Mouse (Mus musculus) MEL (cell line): ENCODE results near the gene Ndufs1. TPM values are rescaled to one million over a fixed set of nuclear protein-coding genes. Genes with fewer than 3 reads are reported as not detected.

Experiments
- DNase-seq: peaks from one replicate; pipeline ENCODE4 v3.0.0; 2011; ENCODE audit warnings: low read depth, low spot score
- H3K27ac ChIP-seq: 2 replicates; pipeline ENCODE4 v1.5.1; 2012; ENCODE audit warnings: low read depth, mild to moderate bottlenecking, control low read depth, low read length, moderate library complexity; ENCODE audit not compliant: control insufficient read depth
- H3K27me3 ChIP-seq, 2 experiments: fragments of 150-350 bp in 1 of 2; sonication (generic) in 1 of 2; 2 replicates each; pipeline ENCODE4 v1.6.1; 2012; ENCODE audit warnings: low read length in 2 of 2, mild to moderate bottlenecking in 2 of 2, improper control_type of control experiment in 1 of 2, moderate library complexity in 1 of 2; ENCODE audit not compliant: insufficient read depth in 2 of 2, control insufficient read depth in 1 of 2
- H3K36me3 ChIP-seq, 2 experiments: 2 replicates each; pipeline ENCODE4 v1.6.1; 2012 to 2014; ENCODE audit warnings: low read length in 2 of 2, improper control_type of control experiment in 1 of 2, inconsistent platforms in 1 of 2, mild to moderate bottlenecking in 1 of 2; ENCODE audit not compliant: insufficient read depth in 2 of 2, control insufficient read depth in 1 of 2
- H3K4me1 ChIP-seq, 2 experiments: fragments of 150-350 bp in 1 of 2; sonication (generic) in 1 of 2; 2 replicates each; pipeline ENCODE4 v1.6.1; 2012; ENCODE audit warnings: low read length in 2 of 2, improper control_type of control experiment in 1 of 2, mild to moderate bottlenecking in 1 of 2; ENCODE audit not compliant: insufficient read depth in 2 of 2, control insufficient read depth in 1 of 2
- H3K4me3 ChIP-seq, 2 experiments: fragments of 150-350 bp in 1 of 2; sonication (generic) in 1 of 2; 2 replicates each; pipeline ENCODE4 v1.5.1; 2012; ENCODE audit warnings: low read depth in 2 of 2, low read length in 2 of 2, mild to moderate bottlenecking in 2 of 2, moderate library complexity in 2 of 2, control low read depth in 1 of 2, improper control_type of control experiment in 1 of 2; ENCODE audit not compliant: control insufficient read depth in 1 of 2, insufficient read depth in 1 of 2
- H3K79me2 ChIP-seq: 2 replicates; pipeline ENCODE4 v1.6.1; 2012; ENCODE audit warnings: mild to moderate bottlenecking, low read length, moderate library complexity; ENCODE audit not compliant: control insufficient read depth, poor library complexity, insufficient read depth
- H3K9ac ChIP-seq: 2 replicates; pipeline ENCODE4 v1.6.1; 2012; ENCODE audit warnings: low read depth, mild to moderate bottlenecking, control low read depth, low read length, moderate library complexity; ENCODE audit not compliant: control insufficient read depth, poor library complexity, severe bottlenecking
- H3K9me3 ChIP-seq: fragments of 150-350 bp; sonication (generic); replicated peaks from 2 replicates; pipeline ENCODE4 v1.6.1; 2012; ENCODE audit warnings: mild to moderate bottlenecking, low read length, improper control_type of control experiment, moderate library complexity; ENCODE audit not compliant: insufficient read depth
- CHD1 ChIP-seq: IDR thresholded peaks from 2 replicates; pipeline ENCODE4 v1.6.1; 2012; ENCODE audit warnings: low read depth, mild to moderate bottlenecking, inconsistent platforms, low read length, improper control_type of control experiment
- CHD2 ChIP-seq: IDR thresholded peaks from 2 replicates; pipeline ENCODE4 v1.6.1; 2011; ENCODE audit warnings: low read length, improper control_type of control experiment
- E2F4 ChIP-seq: IDR thresholded peaks from 2 replicates; pipeline ENCODE4 v1.6.1; 2011; ENCODE audit warnings: low read depth, low read length, improper control_type of control experiment, borderline replicate concordance
- EP300 ChIP-seq, 2 experiments: IDR thresholded peaks; 2 replicates each; pipeline ENCODE4 v1.6.1; 2011; ENCODE audit warnings: improper control_type of control experiment in 2 of 2, low read length in 2 of 2, low read depth in 1 of 2, mild to moderate bottlenecking in 1 of 2
- GABPA ChIP-seq: IDR thresholded peaks from 2 replicates; pipeline ENCODE4 v1.6.1; 2012; ENCODE audit warnings: low read depth, mild to moderate bottlenecking, inconsistent platforms, low read length, improper control_type of control experiment, moderate library complexity
- HCFC1 ChIP-seq: IDR thresholded peaks from 2 replicates; pipeline ENCODE4 v1.6.1; 2012; ENCODE audit warnings: low read depth, mild to moderate bottlenecking, inconsistent platforms, low read length, improper control_type of control experiment, moderate library complexity
- JUND ChIP-seq: IDR thresholded peaks from 2 replicates; pipeline ENCODE4 v1.6.1; 2011; ENCODE audit warnings: low read depth, mild to moderate bottlenecking, improper control_type of control experiment, low read length
- KAT2A ChIP-seq: conservative IDR thresholded peaks from 2 replicates; pipeline ENCODE4 v1.6.1; 2012; ENCODE audit warnings: low read depth, low read length, improper control_type of control experiment, inconsistent platforms
- MAFK ChIP-seq: IDR thresholded peaks from 2 replicates; pipeline ENCODE4 v1.6.1; 2011; ENCODE audit warnings: low read depth, mild to moderate bottlenecking, low read length, improper control_type of control experiment, borderline replicate concordance
- MAX ChIP-seq: IDR thresholded peaks from 2 replicates; pipeline ENCODE4 v1.6.1; 2011; ENCODE audit warnings: low read length, improper control_type of control experiment
- MAZ ChIP-seq: IDR thresholded peaks from 2 replicates; pipeline ENCODE4 v1.6.1; 2012; ENCODE audit warnings: low read depth, mild to moderate bottlenecking, inconsistent platforms, low read length, improper control_type of control experiment
- NELFE ChIP-seq: IDR thresholded peaks from 2 replicates; pipeline ENCODE4 v1.6.1; 2011; ENCODE audit warnings: low read depth, low read length, improper control_type of control experiment
- NRF1 ChIP-seq: IDR thresholded peaks from 2 replicates; pipeline ENCODE4 v1.6.1; 2014; ENCODE audit warnings: low read depth, mild to moderate bottlenecking, inconsistent platforms, low read length, improper control_type of control experiment, moderate library complexity; ENCODE audit not compliant: poor library complexity, insufficient read depth, severe bottlenecking
- POLR2A ChIP-seq, 2 experiments: IDR thresholded peaks; 2 replicates each; pipeline ENCODE4 v1.6.1; 2011 to 2012; ENCODE audit warnings: low read length in 2 of 2, mild to moderate bottlenecking in 2 of 2, control low read depth in 1 of 2, improper control_type of control experiment in 1 of 2, low read depth in 1 of 2, moderate library complexity in 1 of 2; ENCODE audit not compliant: control insufficient read depth in 1 of 2, insufficient read depth in 1 of 2, poor library complexity in 1 of 2
- RCOR1 ChIP-seq: IDR thresholded peaks from 2 replicates; pipeline ENCODE4 v1.6.1; 2012; ENCODE audit warnings: low read depth, mild to moderate bottlenecking, inconsistent platforms, low read length, improper control_type of control experiment
- SIN3A ChIP-seq: IDR thresholded peaks from 2 replicates; pipeline ENCODE4 v1.6.1; 2012; ENCODE audit warnings: low read length, improper control_type of control experiment, inconsistent platforms
- TAL1 ChIP-seq: IDR thresholded peaks from 2 replicates; pipeline ENCODE4 v1.6.1; 2012; ENCODE audit warnings: mild to moderate bottlenecking, inconsistent platforms, low read length, moderate library complexity, mixed read lengths
- UBTF ChIP-seq: IDR thresholded peaks from 2 replicates; pipeline ENCODE4 v1.6.1; 2012; ENCODE audit warnings: low read depth, mild to moderate bottlenecking, inconsistent platforms, low read length, improper control_type of control experiment, moderate library complexity, borderline replicate concordance; ENCODE audit not compliant: insufficient read depth
- USF1 ChIP-seq: IDR thresholded peaks from 2 replicates; pipeline ENCODE4 v1.6.1; 2014; ENCODE audit warnings: low read depth, mild to moderate bottlenecking, inconsistent platforms, low read length, improper control_type of control experiment, moderate library complexity
- ZC3H11A ChIP-seq: IDR thresholded peaks from 2 replicates; pipeline ENCODE4 v1.6.1; 2012; ENCODE audit warnings: low read depth, mild to moderate bottlenecking, inconsistent platforms, low read length, improper control_type of control experiment
- ZKSCAN1 ChIP-seq: IDR thresholded peaks from 2 replicates; pipeline ENCODE4 v1.6.1; 2012; ENCODE audit warnings: low read depth, mild to moderate bottlenecking, inconsistent platforms, low read length, improper control_type of control experiment, moderate library complexity
- ZMIZ1 ChIP-seq: IDR thresholded peaks from 2 replicates; pipeline ENCODE4 v1.6.1; 2012; ENCODE audit warnings: low read depth, mild to moderate bottlenecking, inconsistent platforms, low read length, improper control_type of control experiment, moderate library complexity
- ZNF384 ChIP-seq: IDR thresholded peaks from 2 replicates; pipeline ENCODE4 v1.6.1; 2012; ENCODE audit warnings: low read depth, mild to moderate bottlenecking, inconsistent platforms, low read length, improper control_type of control experiment
- polyA plus RNA-seq, 2 experiments: library from polyadenylated mRNA; stranded (reverse) in 1 of 2; unstranded in 1 of 2; fragments of >175 nt in 1 of 2; fragments of >200 nt in 1 of 2; gene quantifications; 2 replicates each; pipeline versions ENCODE4 v1.2.1 to v1.2.4; 2012; ENCODE audit warnings: low replicate concordance in 2 of 2, low read depth in 1 of 2; ENCODE audit not compliant: insufficient read length in 2 of 2, insufficient read depth in 1 of 2, missing spikeins in 1 of 2
- total RNA-seq: library from RNA; depleted of rRNA; stranded (reverse); fragments of 300-350 nt; gene quantifications from 2 replicates; pipeline ENCODE4 v1.2.3, GENCODE M21; 2012

Gene Ndufs1
- total and polyA plus RNA-seq, 3 experiments = 124 to 163 (median 139) TPM

GRCm38 (mm10) chr1:63131766-63132165 lies 44.9 kb downstream of the Ndufs1 start:
- H3K79me2 ChIP-seq = peaks cover 1% of the 10 kb centered on the region; the same call in 1 of the 2 replicates
- no peak overlapping the region for H3K27ac ChIP-seq
- no peaks in the 10 kb centered on the region for H3K9me3 ChIP-seq
- H3K27me3 ChIP-seq = no peaks in the 10 kb centered on the region
- H3K4me1 ChIP-seq = peaks cover 7% of the 10 kb centered on the region in 2 experiments; a peak in 3 of 4 replicates
- DNase-seq = no peak
- H3K36me3 ChIP-seq = peaks cover 0 to 11% of the 10 kb centered on the region in 2 experiments; a peak in 2 of 4 replicates
- TF ChIP-seq ZMIZ1 = no peak
- no peak for TF ChIP-seq ZKSCAN1
- no peak for TF ChIP-seq CHD1
- TF ChIP-seq JUND = no peak
- no peak for TF ChIP-seq EP300 (IDR thresholded peaks at IDR 0.05; ENCODE audit: low read depth in 1 of 2, low read length in 2 of 2)
- no peak for TF ChIP-seq NELFE
- TF ChIP-seq KAT2A = no peak
- no peak for TF ChIP-seq SIN3A
- no peak for TF ChIP-seq RCOR1
- TF ChIP-seq E2F4 = no peak
- H3K4me3 ChIP-seq = no peak overlapping the region
- H3K9ac ChIP-seq = no peak overlapping the region

- H3K4me1 ChIP-seq = peaks cover 11% of the 10 kb centered on the region in 2 experiments
- peaks cover 0 to 16% of the 10 kb centered on the region in 2 experiments; a peak in 2 of 4 replicates for H3K36me3 ChIP-seq
- H3K27ac ChIP-seq = no peak overlapping the region
- H3K9me3 ChIP-seq = no peaks in the 10 kb centered on the region
- no peak overlapping the region for H3K4me3 ChIP-seq
- DNase-seq = no peak
- peak; percentile 77 for TF ChIP-seq USF1
- TF ChIP-seq GABPA = no peak
- peak; percentile 27; the same call in 1 of the 2 replicates for TF ChIP-seq SIN3A
- TF ChIP-seq MAX = 0 out of 2 replicates have a peak, but pooled peaks have one; percentile 31
- no peaks in the 10 kb centered on the region for H3K27me3 ChIP-seq
- peak overlapping the region; percentile 85; the same call in 1 of the 2 replicates for H3K9ac ChIP-seq
- peaks cover 1% of the 10 kb centered on the region; the same call in 1 of the 2 replicates for H3K79me2 ChIP-seq
Observed at GRCm38 (mm10) chr1:63130883-63131282, 45.8 kb downstream of the Ndufs1 start.

GRCm38 (mm10) chr1:63129857-63130690 lies 46.6 kb downstream of the Ndufs1 start:
- Histone ChIP-seq H3K9ac (peak overlapping the region; percentile 85), H3K27ac (peak overlapping the region; percentile 76), H3K36me3 (peaks cover 0 to 18% of the 10 kb centered on the region in 2 experiments; a peak in 2 of 4 replicates), H3K79me2 (peaks cover 1% of the 10 kb centered on the region; the same call in 1 of the 2 replicates), H3K9me3 (no peaks in the 10 kb centered on the region), H3K4me1 (peaks cover 11% of the 10 kb centered on the region in 2 experiments), H3K27me3 (no peaks in the 10 kb centered on the region), H3K4me3 (peak overlapping the region; percentile 57 to 71)
- peak; percentile 71 for DNase-seq
- TF ChIP-seq MAX (peak; percentile 71; the same call in 1 of the 2 replicates), HCFC1 (peak; percentile 19; the same call in 1 of the 2 replicates), TAL1 (no peak), RCOR1 (no peak), MAFK (no peak), ZC3H11A (no peak), EP300 (IDR thresholded peaks at IDR 0.05; ENCODE audit: low read depth in 1 of 2, low read length in 2 of 2) (0 out of 4 replicates have a peak, but pooled peaks of 1 of the 2 experiments have one; percentile 7), CHD2 (peak; percentile 39; the same call in 1 of the 2 replicates), NELFE (no peak), MAZ (no peak), ZNF384 (no peak), SIN3A (0 out of 2 replicates have a peak, but pooled peaks have one; percentile 45), UBTF (no peak), POLR2A (IDR thresholded peaks at IDR 0.05; ENCODE audit: control insufficient read depth in 1 of 2, insufficient read depth in 1 of 2, low read depth in 1 of 2, low read length in 2 of 2, poor library complexity in 1 of 2) (peak; percentile 25 to 62; a peak in 2 of 4 replicates), NRF1 (no peak)
